Mouse (Mus musculus): Measurements from ENCODE around the gene Krt33b. TPM values are rescaled to one million over a fixed set of nuclear protein-coding genes. Genes with fewer than 3 reads are reported as not detected.

Krt33b gene
- 0.10 TPM in 1 of 2 replicates, not detected in the other for polyA plus RNA-seq (2015; fragmentation: Nextera tagmentation; extraction: Ambion mirVana)

DNA sequence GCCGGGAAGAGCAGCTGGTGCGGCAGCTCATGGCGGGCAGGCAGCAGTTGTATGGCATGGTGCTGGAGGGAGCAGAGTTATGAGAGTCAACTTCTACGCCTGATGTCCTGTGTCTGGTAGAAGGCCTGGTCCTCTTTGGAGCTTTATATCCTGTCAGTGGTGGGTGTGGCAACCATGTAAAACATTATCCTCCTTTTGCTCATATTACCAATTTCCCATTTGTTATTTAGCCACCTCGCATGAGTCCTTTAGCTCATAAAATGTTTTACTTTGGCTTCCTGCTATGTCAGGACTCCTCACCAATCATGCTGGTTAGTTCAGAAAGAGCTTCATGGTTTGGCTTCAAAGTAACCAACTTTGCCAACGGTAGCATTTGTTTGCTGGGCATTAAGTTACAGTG is at the start of gene Krt33b:
Gene Krt33b, minus strand, starts transcription at position 101 of the 400 bp plus-strand sequence.
- Histone ChIP-seq H3K27me3 (ENCODE audit: insufficient read depth, low read length) (no peaks in the 10 kb centered on the region), H3K4me2 (replicated peaks; ENCODE audit: low read depth, low read length) (no peak within 1 kb of the TSS), H3K4me3 (ENCODE audit: low read length) (no peak within 1 kb of the TSS), H3K4me1 (ENCODE audit: insufficient read depth, low read length) (no peaks in the 10 kb centered on the region), H3K36me3 (ENCODE audit: insufficient read depth, low read length) (no peaks in the 10 kb centered on the region), H3K9me3 (ENCODE audit: low read length) (no peaks in the 10 kb centered on the region), H3K9ac (replicated peaks; ENCODE audit: low read length) (no peak within 1 kb of the TSS), H3K27ac (ENCODE audit: low read length) (no peak within 1 kb of the TSS)
- no peak for ATAC-seq (ENCODE audit: low FRiP score, low TSS enrichment)
- 84% methylated on average over 6 of the region's 6 CpGs for WGBS

DNA sequence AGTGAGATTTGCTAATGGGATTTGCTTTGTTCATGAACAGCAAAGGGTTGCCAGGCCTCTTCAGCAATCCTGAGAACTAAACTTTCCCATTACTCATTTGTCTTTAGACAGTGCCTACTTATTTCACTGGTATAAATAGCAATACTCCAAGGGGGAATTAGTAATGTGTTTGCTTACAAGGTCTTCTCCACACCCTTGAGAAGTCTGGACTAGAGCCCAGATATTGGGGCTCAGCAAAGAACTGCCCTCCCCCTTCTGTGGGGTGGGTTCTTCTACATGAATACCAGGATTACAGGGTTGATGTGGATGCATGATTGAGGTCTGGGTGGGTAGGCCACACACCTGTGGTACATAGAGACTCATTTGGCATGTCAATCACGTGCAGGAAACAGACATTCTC is 44.2 kb upstream of the Krt33b start:
- Histone ChIP-seq H3K4me2 (replicated peaks; ENCODE audit: low read depth, low read length) (no peak overlapping the region), H3K36me3 (ENCODE audit: insufficient read depth, low read length) (no peaks in the 10 kb centered on the region), H3K27ac (ENCODE audit: low read length) (no peak overlapping the region), H3K9me3 (ENCODE audit: low read length) (no peaks in the 10 kb centered on the region), H3K4me3 (ENCODE audit: low read length) (no peak overlapping the region), H3K27me3 (ENCODE audit: insufficient read depth, low read length) (no peaks in the 10 kb centered on the region), H3K4me1 (ENCODE audit: insufficient read depth, low read length) (no peaks in the 10 kb centered on the region), H3K9ac (replicated peaks; ENCODE audit: low read length) (no peak overlapping the region)
- WGBS, result 50% methylated on average over 1 of the region's 1 CpGs
- no peak for ATAC-seq (ENCODE audit: low FRiP score, low TSS enrichment)

DNA sequence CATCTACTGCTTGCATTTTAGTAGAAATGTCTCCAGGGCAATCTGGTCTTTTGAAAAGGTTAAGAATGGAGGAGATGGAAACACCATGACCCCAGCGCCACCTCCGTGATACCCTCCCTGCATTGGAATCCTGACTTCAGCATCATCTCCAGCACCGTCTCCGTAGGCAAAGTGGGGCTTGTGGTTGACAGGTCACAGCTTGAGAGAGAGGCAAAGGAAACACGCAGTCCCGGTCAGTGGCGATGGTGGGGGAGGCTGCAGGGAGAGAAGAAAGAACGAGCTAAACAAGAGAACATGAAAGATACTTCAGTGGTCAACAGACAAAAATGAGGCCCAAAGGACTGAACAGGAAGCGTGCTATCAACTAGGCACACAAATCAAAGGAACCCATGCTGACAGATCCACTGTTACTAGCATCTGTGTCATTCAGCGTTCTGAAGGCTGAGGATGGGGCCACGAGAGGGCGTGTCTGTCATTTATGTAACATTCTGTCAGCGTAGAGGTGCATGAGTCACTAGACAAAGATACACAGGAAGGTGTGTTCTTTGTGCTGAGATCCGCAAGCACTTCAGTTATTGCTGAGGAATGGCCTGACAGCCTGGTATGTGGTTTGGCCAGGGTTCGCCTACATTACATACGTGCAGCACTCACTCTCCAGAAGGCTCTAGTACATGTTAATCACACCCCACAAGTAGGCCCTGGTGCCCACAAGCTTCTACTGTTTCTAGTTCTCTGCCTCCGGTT is 37.8 kb upstream of the Krt33b start:
- Histone ChIP-seq H3K4me1 (ENCODE audit: insufficient read depth, low read length) (no peaks in the 10 kb centered on the region), H3K4me3 (ENCODE audit: low read length) (no peak overlapping the region), H3K4me2 (replicated peaks; ENCODE audit: low read depth, low read length) (no peak overlapping the region), H3K9me3 (ENCODE audit: low read length) (no peaks in the 10 kb centered on the region), H3K27me3 (ENCODE audit: insufficient read depth, low read length) (no peaks in the 10 kb centered on the region), H3K27ac (ENCODE audit: low read length) (no peak overlapping the region), H3K36me3 (ENCODE audit: insufficient read depth, low read length) (no peaks in the 10 kb centered on the region), H3K9ac (replicated peaks; ENCODE audit: low read length) (no peak overlapping the region)
- WGBS, result 73% methylated on average over 17 of the region's 17 CpGs
- no peak for ATAC-seq (ENCODE audit: low FRiP score, low TSS enrichment)

DNA sequence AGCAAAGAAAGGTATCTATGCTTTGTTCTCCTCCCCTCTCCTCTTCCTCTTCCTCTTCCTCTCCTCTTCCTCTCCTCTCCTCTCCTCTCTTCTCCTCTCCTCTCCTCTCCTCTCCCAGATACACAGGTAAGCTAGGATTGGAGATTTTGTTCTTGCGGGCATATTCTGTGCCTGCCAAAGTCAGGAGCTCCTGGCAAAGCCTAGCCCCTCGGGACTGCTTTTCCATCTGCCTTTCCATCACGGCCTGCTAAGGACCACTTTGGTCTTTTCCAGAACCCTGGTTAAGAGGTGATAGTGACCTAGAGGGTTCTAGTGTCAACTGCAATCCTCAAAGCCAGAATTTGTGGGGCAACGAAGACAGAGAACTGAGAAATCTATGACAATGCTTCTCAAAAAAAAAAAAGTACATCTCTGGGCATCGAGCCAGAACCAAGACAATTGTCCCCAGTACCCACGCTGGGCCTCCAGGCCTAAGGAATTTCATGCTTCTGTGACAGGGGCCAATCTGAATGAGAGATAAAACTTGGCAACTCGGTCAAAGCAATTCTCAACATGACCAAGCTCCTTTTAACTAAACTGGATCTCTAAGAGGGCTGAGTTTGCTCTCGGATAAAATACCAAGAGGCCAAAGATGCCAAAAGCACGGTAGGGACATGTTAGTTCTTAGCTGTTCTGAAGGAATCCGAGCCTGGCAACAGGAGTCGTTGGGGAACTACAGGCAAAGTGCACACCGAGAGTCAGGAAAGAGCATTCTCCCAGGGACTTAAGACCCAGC is 36.8 kb upstream of the Krt33b start:
- no peaks in the 10 kb centered on the region for H3K27me3 ChIP-seq (ENCODE audit: insufficient read depth, low read length)
- H3K4me3 ChIP-seq (ENCODE audit: low read length), result no peak overlapping the region
- H3K9me3 ChIP-seq (ENCODE audit: low read length), result no peaks in the 10 kb centered on the region
- WGBS, result 74% methylated on average over 12 of the region's 12 CpGs
- H3K36me3 ChIP-seq (ENCODE audit: insufficient read depth, low read length), result no peaks in the 10 kb centered on the region
- H3K4me1 ChIP-seq (ENCODE audit: insufficient read depth, low read length), result no peaks in the 10 kb centered on the region
- no peak overlapping the region for H3K4me2 ChIP-seq (replicated peaks; ENCODE audit: low read depth, low read length)
- no peak overlapping the region for H3K27ac ChIP-seq (ENCODE audit: low read length)
- no peak overlapping the region for H3K9ac ChIP-seq (replicated peaks; ENCODE audit: low read length)
- ATAC-seq (ENCODE audit: low FRiP score, low TSS enrichment), result no peak

DNA sequence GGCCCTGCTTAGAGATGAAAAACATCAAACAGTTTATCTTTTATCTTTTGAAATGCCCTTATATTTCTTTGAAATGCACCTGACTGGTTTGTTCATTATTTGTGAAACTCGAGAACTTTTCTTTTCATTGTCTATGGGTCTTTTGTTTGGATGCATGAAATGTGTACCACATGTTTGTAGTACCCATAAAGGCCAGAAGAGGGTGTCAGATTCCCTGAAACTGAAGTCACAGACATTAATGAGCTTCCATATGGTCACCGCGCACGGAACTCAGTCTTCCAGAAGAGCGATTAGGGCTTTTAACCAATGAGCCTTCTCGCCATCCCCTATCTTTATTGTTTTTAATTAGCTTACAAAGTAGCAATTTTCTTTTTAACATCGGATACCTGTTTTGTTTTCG is 29.2 kb upstream of the Krt33b start:
- H3K4me1 ChIP-seq (ENCODE audit: insufficient read depth, low read length), result no peaks in the 10 kb centered on the region
- H3K4me3 ChIP-seq (ENCODE audit: low read length), result no peak overlapping the region
- no peak overlapping the region for H3K9ac ChIP-seq (replicated peaks; ENCODE audit: low read length)
- no peak for ATAC-seq (ENCODE audit: low FRiP score, low TSS enrichment)
- no peak overlapping the region for H3K27ac ChIP-seq (ENCODE audit: low read length)
- H3K9me3 ChIP-seq (ENCODE audit: low read length), result no peaks in the 10 kb centered on the region
- no peak overlapping the region for H3K4me2 ChIP-seq (replicated peaks; ENCODE audit: low read depth, low read length)
- H3K27me3 ChIP-seq (ENCODE audit: insufficient read depth, low read length), result no peaks in the 10 kb centered on the region
- H3K36me3 ChIP-seq (ENCODE audit: insufficient read depth, low read length), result no peaks in the 10 kb centered on the region
- 54% methylated on average over 8 of the region's 8 CpGs for WGBS

DNA sequence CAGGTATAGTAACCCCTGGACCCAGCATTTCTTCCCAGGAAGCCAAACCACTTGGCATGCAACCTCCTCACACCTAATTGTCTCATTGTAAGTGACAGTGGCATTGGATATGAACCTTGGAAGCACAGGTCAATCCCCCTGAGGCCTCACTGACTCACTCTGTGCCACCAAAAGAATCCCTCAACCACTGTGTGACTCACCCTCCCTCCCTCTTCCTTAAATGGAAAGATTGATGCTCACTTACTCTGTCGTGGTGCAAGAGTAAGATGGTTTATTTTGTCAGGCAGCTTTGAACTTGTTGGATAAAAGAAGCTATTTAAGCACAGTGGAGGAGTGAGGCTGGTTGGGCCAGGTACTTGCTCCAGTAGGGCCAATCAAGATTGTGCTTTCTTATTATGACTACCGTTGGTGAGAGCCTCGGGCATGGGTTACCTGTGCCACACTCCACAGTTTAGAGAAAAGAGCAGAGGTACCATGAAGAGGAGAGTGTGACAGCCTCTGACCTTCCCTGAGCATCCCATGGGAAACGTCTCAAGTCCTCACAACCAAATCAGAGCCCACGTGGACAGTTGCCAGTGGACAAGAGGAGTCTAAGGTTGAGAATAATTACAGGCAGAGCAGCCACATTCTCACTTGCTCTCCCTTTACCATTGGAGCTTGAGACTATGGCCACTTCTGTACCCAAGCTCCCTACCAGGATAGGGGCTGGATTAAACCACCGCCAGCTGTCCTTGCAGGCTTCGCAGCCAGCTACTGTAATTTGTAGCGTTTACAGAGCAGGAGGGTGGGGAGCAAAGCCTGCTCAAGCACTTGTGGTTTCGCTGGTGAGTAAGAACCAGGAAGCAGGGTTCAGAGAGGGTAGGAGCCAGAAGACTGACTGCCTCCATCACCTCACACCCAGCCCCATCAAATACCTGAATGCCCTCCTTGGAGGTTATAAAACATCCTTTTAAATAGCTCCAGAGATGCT is 26.3 kb upstream of the Krt33b start:
- Histone ChIP-seq H3K27me3 (ENCODE audit: insufficient read depth, low read length) (no peaks in the 10 kb centered on the region), H3K4me3 (ENCODE audit: low read length) (no peak overlapping the region), H3K4me2 (replicated peaks; ENCODE audit: low read depth, low read length) (no peak overlapping the region), H3K27ac (ENCODE audit: low read length) (no peak overlapping the region), H3K4me1 (ENCODE audit: insufficient read depth, low read length) (no peaks in the 10 kb centered on the region), H3K9ac (replicated peaks; ENCODE audit: low read length) (no peak overlapping the region), H3K9me3 (ENCODE audit: low read length) (no peaks in the 10 kb centered on the region), H3K36me3 (ENCODE audit: insufficient read depth, low read length) (no peaks in the 10 kb centered on the region)
- WGBS, result 69% methylated on average over 9 of the region's 9 CpGs
- ATAC-seq (ENCODE audit: low FRiP score, low TSS enrichment), result no peak

DNA sequence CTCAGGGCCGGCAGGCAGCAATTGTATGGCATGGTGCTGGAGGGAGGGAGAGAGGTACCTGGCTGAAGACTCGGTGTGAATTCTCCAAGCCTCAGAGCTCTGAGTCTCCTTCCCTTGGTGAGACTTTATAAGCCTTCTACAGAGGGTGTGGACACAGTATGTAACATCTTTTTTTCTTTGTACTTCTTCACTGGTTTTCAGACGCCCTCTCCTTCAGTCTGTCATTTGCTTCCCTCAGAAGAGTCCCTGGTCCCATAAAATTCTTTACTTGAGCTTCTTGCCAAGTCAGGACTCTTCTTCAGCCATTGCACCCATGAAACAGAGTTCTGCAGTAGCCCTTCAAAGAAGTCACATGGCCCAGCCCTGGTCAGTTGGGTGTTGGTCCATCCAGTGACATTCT is 20.8 kb upstream of the Krt33b start, which contains the start of gene Krt31:
Gene Krt31, minus strand, starts transcription at position 101 of the 400 bp plus-strand sequence.
- H3K27me3 ChIP-seq (ENCODE audit: insufficient read depth, low read length), result no peaks in the 10 kb centered on the region
- no peaks in the 10 kb centered on the region for H3K36me3 ChIP-seq (ENCODE audit: insufficient read depth, low read length)
- no peak within 1 kb of the TSS for H3K4me3 ChIP-seq (ENCODE audit: low read length)
- no peaks in the 10 kb centered on the region for H3K4me1 ChIP-seq (ENCODE audit: insufficient read depth, low read length)
- H3K9me3 ChIP-seq (ENCODE audit: low read length), result no peaks in the 10 kb centered on the region
- no peak within 1 kb of the TSS for H3K9ac ChIP-seq (replicated peaks; ENCODE audit: low read length)
- no peak within 1 kb of the TSS for H3K4me2 ChIP-seq (replicated peaks; ENCODE audit: low read depth, low read length)
- H3K27ac ChIP-seq (ENCODE audit: low read length), result no peak within 1 kb of the TSS
- no peak for ATAC-seq (ENCODE audit: low FRiP score, low TSS enrichment)
- WGBS, result 87% methylated on average over 3 of the region's 3 CpGs

DNA sequence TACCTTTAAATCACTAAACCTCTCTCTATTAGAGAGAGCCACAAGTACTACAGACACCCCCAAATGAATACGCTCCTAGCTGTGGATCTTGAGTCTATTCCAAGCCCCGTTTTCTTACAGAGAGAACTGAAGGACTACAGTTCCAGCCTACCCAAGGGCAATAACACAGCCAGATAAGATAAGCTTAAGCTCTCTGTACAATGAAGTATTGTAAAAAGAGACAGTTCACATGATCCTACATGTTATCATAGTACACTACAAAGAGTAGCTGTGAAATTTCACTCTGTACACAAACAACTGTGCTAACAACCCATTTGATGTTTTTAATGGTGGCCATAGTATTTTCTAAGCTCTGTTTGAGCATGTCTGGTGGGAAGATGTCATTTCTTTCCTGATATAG is 17.5 kb upstream of the Krt33b start:
- Histone ChIP-seq H3K4me1 (ENCODE audit: insufficient read depth, low read length) (no peaks in the 10 kb centered on the region), H3K4me3 (ENCODE audit: low read length) (no peak overlapping the region), H3K9ac (replicated peaks; ENCODE audit: low read length) (no peak overlapping the region), H3K4me2 (replicated peaks; ENCODE audit: low read depth, low read length) (no peak overlapping the region), H3K27ac (ENCODE audit: low read length) (no peak overlapping the region), H3K27me3 (ENCODE audit: insufficient read depth, low read length) (no peaks in the 10 kb centered on the region), H3K36me3 (ENCODE audit: insufficient read depth, low read length) (no peaks in the 10 kb centered on the region), H3K9me3 (ENCODE audit: low read length) (no peaks in the 10 kb centered on the region)
- no peak for ATAC-seq (ENCODE audit: low FRiP score, low TSS enrichment)
- WGBS, result 93% methylated on average over 2 of the region's 2 CpGs

DNA sequence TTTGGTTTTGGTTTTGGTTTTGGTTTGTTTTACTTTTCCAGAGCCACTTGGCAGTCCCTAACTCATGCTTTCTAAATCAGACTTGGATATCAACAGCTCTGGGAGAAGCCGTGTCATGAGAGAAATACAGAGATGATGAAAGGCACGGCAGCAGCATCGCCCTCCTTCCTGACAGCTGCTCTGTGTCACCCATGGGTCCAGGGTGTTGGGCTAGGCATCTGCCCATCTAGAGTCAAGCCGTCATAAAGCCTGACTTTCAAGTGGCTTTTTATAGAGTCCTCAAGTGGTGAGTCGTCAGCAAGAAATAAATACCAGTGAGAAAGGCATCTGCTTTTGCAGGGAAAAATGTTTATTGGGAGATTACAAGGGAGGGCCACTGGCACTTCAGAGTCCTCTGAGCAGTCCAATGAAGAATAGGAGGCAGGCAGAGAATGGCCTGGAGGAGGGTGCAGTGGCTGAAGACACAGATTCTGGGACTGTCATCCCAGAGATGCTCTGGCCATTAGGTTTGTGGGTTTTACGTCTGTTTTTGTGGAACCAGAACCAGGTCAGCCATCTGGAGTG is 16.7 kb upstream of the Krt33b start:
- Histone ChIP-seq H3K4me1 (ENCODE audit: insufficient read depth, low read length) (no peaks in the 10 kb centered on the region), H3K4me2 (replicated peaks; ENCODE audit: low read depth, low read length) (no peak overlapping the region), H3K36me3 (ENCODE audit: insufficient read depth, low read length) (no peaks in the 10 kb centered on the region), H3K27me3 (ENCODE audit: insufficient read depth, low read length) (no peaks in the 10 kb centered on the region), H3K27ac (ENCODE audit: low read length) (no peak overlapping the region), H3K4me3 (ENCODE audit: low read length) (no peak overlapping the region), H3K9me3 (ENCODE audit: low read length) (no peaks in the 10 kb centered on the region), H3K9ac (replicated peaks; ENCODE audit: low read length) (no peak overlapping the region)
- WGBS, result 70% methylated on average over 6 of the region's 6 CpGs
- ATAC-seq (ENCODE audit: low FRiP score, low TSS enrichment), result no peak

All from kidney, embryonic 16.5 days (tissue).